Mouse (Mus musculus) cerebellum, postnatal 25 days (tissue): Measurements from ENCODE around the gene Ppp5c.

ENCODE experiments used
- DNase-seq, 2 experiments: peaks; one replicate each; pipeline ENCODE4 v3.0.0; 2021; ENCODE audit warnings: mixed read lengths in 2 of 2

Gene Ppp5c

DNA sequence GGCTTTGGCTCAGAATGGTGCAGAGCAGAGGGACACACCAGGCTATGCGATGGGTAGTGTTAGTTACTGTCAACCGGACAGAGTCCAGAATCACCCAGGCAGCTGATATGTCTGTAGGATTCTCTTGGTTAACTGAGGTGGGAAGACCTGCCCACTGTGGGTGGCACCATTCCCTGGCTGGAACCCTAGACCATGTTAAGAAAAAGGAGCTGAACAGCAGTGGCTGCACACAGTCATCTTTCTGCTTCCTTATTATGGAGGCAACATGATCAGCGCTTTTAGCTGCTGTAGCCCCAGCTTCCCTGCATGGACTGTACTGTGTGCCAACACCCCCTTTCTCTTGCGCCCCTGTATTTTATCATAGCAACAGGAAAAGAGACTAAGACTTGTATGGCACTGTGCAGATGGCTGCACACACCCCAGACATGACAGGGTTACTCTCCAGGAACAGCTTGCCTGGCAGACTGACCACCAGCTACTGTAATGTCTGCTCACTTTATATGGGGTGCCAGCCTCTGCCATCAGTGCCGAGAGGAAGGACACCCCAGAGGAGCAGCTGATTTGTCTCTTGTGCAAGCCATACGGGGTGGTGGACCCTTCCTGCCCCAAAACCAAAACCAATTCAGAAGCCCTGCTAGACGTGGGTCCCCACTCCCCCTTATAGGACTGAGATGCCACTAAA lies 15.7 kb downstream of the Ppp5c start:
- peak; percentile 68 to 78 for DNase-seq

DNA sequence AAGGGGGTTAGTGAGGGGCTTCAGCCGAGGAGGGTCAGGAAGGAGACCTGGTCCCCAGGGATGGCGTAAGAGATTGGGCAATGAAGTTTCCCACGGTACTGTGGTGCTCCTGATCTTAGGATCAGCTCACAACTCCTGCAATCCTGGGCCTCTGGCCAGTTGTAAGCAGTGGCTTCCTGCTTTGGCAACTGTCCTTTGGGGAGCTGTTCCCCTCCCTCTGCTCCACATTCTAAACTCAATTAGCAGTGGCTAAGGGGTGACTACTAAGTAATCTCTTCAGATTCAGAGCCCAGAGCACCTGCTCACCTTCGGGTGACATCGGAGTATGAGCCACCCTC lies 17.7 kb downstream of the Ppp5c start:
- no peak for DNase-seq

DNA sequence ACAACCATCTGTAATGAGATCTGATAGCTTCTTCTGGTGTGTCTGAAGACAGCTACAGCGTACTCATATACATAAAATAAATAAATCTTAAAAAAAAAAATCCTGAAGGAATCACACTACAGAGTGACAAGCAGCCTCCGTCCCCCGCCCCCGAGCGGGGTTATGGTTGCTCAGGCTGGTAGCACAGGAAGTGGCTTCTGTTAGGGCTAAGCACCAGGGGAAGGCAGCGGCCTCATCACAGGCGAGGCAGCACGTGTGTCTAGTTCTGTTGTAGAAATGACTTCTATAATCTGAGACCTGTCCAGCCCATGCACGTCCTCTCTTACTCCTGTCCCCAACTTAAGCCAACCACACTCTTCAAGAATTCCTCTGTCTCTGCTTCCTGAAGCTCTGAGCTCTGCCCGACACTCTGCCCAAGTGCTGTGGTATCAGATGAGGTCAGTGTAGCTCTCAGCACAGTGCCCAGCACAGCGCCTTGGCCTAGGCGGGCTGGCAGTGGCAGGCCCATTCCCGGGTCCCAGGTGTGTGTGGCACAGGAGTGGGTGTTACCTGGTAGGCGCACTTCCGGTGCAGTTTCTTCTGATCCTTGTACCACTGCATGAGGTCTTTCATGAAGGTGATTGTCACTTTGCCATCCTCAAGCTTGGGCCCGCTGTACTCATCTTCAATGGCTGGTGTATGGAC lies 18.3 kb downstream of the Ppp5c start:
- DNase-seq, result no peak

DNA sequence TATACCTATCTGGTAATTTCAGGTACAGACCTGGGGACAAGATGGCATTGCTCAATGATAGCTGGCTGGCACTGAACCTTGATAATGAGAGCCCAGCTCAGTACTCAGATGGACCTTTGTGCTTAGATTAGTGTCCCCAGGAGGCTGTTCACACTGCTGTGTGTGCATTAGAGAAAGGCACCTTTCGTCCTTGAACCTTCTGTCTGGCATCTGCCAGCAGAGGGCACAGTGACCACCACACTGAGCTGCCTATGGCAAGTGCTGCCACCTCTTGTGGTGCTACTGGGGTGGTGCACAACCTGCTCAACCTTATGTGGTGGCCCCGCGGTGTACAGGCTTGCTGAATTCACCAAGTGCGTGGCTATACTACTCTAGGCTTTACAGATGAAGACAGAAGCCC lies 20.4 kb downstream of the Ppp5c start:
- peak; percentile 57 to 71 for DNase-seq

DNA sequence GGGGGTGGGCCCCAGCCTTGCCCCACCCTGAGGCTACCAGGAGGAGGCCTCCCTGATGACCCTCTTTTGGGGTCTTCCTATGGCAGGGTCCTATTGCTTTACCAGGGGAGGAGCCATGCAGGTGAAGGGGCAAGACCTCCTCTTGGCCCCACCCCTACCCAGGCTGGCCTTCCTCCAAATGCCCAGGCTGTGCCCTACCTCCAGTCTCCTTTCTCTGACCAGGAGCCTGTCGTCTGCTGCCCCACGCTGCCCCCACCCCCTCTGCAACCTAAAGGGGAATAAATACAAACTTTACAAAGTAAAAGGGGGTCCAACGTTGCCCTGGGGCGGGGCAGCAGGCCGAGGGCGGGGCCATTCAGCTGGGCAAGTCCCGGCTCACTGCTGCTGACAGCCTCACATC lies 23.0 kb downstream of the Ppp5c start:
- peak in 1 of 2 experiments; percentile 63 for DNase-seq

DNA sequence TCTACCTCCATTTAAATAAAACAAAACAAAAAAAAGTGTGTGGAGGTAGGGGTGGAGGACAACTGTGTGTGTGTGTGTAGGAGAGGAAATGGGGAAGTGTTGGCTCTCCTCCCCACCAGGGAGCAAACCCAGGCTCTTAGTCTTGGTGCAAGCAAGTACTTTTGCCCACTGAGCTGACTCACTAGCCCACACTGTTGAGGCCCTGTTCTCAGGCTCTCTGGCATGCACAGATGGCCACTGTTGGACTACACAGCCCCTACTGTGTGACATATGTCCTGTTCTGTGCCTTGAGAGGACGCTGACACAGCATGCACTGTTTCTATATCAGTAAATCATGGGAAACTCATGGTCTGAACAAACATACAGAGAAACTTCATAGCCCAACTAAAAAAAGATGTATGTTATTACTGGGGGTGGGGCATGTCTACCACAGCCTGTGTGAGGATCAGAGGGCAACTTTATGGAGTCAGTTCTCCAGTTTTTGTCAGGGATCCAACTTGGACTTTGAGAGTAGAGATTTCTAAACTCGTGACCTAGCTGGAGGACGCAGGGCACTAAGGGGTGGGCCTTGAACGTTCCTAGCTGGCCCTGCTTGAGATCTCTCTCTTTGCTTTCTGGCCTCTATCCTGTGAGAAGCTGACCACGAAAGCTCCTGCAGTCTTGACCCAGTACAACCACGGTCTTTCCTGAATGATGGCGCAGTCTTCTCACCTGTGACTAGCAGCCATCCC lies 24.3 kb downstream of the Ppp5c start:
- DNase-seq, result peak; percentile 83 to 86

DNA sequence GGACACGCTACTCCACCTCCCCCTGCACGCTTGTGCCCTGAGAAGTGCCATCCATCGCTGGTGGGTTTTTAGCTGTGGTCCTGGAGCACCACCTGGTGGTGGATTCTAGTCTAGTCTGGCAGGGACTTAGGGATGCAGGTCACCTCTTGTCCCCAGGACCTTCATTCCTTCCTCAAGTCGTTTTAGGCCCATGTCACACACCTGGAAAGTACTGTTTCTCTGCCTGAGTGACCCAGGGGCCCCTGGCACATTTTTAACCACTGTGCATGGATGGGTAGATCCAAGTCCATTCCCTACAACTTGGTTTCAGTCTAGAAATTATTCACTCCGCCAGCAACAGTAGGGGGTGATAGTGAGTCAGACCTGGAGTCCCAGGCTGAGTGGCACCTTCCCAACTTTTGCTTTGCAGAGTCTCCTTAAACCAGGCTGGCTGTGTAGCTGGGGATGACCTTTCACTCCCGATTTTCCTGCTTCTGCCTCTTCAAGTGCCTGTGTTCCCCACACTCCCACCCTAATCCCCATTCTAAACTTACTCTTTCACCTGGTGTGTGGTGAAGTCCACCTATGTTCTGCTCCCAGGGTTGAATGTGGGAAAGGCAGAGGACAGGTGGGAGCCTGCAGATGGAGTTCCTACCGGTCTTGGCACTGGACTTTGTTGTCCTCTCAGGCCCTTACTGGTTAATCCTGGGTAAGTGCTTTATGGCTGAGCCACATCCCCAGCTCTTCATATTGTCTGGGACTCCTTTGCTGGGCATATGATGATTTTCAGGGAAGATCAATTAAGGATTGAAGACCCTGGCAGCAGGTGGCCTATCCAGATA lies 25.1 kb downstream of the Ppp5c start:
- peak; percentile 92 to 94 for DNase-seq

DNA sequence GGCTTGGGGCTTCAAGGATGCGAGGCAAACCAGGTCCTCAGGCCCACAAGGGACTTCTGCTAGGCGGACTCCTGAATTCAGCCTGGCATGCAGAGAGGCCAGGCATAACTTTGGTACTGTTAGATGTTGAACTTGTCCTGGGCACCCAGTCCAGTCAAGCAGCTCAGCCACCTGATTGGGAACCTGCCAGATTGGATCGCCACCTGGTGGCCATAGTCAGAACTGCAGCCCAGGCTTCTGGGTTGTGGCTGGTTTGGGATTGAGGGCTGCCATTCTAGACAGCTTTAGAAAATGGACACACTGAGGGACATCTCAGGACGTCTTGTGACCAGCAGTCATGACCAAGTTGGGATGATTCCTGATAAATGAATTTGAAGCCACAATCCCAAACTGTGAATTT lies 28.1 kb downstream of the Ppp5c start:
- DNase-seq, result peak; percentile 95 to 97

DNA sequence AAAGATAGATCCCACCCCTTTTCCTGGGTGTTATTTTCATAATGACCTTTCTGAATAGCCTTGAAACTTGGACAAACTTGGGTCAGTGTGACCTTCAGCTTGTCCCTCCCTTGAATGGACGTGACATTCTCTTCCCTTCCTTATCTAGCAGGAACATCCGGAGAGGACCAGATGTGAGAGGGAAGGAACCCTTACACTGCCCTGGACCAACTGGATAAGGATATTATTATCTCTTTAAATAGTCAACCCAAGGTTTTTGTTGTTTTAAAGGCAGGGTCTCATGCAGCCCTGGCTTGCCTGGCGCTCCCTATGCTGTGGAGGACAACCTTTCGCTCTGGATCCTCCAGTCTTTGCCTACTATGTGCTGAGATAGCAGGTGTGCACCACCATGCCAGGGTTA lies 28.5 kb downstream of the Ppp5c start:
- no peak for DNase-seq

DNA sequence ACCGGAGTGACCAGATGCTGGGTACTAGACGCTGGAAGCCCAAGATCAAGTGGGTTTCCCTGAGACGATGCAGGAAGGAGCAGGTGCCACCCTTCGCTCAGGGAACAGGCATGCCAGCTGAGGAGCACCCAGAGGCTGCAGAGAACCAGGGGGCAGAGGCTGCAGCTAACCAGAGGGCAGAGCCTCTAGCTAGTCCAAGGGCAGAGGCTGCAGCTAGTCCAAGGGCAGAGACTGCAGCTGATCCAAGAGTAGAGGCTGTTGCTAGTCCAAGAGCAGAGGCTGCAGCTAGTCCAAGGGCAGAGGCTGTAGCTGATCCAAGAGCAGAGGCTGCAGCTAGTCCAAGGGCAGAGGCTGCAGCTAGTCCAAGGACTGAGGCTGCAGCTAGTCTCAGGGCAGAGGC lies 32.4 kb downstream of the Ppp5c start:
- peak in 1 of 2 experiments; percentile 25 for DNase-seq

DNA sequence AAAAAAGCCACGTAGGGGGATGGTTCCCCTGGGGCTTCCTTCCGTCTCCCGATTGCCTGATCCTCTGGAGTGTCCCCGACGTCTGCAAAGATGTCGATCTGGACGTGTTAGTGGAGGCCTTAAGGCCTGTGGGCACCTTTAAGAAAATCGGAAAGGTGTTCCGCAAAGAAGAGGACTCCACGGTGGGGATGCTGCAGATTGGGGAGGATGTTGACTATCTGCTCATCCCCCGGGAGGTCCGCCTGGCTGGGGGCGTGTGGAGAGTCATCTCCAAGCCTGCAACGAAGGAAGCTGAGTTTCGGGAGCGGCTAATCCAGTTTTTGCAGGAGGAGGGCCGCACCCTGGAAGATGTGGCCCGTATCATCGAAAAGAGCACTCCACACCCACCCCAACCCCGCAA lies 33.3 kb downstream of the Ppp5c start:
- no peak for DNase-seq

DNA sequence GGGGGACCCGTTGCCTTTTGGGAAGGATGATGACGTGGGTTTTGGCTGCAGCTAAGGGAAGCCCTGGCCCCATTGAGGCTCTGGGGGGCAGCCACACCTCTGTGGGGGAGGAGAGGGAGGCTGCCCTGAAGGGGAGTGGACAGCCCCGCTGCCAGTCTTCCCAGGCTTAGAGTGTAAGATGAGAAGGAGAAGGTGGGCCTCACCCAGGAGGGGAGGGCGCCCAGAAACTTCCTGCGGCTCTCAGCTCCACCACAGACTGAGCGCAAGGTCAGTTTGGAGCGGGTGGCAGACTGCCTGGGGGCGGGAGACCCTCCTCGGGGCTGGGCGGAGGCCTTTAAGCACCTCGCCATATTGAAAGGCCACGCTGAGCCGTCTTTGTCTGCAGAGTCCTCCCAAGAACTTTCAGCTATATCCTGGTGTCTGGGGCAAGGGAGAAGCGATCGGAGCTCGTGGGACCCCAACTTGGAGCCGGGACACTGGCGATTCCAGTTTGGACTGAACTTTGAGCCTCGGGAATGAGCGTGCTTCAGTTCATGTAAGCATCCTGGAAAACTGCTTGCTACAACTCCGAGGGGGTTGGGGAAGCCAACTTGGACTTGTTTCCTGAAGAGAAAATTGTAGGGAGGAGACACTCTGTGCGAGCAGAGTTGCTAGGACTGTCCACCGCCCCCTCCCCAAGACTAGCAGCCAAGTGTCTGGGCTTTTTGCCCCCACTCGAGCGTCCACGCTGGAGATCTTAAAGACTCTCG lies 33.9 kb downstream of the Ppp5c start:
- no peak for DNase-seq

DNA sequence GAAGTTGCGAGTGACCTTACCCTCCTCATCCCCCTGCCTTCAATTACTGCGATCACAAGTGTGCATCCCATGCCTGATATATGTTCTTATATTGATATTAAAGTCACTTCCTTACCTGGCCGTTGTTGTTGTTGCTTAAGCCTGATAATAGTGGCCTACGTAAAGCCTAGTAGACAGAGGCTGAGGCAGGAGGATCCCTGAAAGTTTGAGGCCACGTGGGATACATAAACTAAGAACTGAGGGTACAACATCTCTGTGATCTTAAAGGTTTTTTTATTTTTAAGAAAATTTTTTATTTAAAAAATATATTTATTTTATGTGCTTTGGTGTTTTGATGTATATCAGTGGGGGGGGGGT lies 35.3 kb downstream of the Ppp5c start, which contains the start of gene Ccdc8:
Ccdc8 (plus strand) TSS at position 258 of the 357 bp plus-strand sequence.
- no peak for DNase-seq

DNA sequence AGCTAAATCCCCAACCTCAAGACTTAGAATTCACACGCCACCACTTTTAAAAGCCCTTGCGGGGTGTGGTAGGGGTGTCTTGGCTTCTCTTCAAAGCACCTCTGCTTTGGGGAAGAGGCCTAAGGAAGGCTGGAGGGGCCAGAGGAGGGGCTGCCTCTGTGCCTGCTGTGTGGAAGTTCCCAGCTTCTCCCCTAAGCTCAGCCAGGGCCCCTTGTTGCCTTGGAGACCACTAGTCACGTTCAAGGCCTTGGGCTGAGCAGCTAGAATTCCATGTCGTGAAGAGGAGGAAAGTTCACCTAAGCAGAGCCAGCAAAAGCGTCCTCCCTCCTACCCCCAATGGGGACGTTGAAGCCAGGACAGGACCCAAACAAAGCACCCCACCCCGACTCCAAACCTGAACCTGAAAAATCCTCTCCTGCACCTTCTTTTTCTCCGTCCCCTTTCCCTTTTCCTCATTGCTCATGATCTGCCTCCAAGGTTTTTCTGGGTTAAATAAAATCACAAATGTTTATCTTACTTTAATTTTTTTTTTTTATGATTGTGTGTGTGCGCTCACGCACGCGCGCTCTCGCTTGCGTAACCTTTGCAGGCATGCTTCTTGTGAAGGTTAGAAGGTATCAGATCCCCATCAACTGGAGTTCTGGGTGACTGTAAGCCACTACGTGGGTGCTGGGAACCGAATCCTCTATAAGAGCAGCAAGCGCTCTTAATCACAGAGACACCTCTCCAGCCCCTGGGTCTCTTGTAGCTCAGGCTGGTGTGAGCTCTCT lies 35.9 kb downstream of the Ppp5c start:
- no peak for DNase-seq

DNA sequence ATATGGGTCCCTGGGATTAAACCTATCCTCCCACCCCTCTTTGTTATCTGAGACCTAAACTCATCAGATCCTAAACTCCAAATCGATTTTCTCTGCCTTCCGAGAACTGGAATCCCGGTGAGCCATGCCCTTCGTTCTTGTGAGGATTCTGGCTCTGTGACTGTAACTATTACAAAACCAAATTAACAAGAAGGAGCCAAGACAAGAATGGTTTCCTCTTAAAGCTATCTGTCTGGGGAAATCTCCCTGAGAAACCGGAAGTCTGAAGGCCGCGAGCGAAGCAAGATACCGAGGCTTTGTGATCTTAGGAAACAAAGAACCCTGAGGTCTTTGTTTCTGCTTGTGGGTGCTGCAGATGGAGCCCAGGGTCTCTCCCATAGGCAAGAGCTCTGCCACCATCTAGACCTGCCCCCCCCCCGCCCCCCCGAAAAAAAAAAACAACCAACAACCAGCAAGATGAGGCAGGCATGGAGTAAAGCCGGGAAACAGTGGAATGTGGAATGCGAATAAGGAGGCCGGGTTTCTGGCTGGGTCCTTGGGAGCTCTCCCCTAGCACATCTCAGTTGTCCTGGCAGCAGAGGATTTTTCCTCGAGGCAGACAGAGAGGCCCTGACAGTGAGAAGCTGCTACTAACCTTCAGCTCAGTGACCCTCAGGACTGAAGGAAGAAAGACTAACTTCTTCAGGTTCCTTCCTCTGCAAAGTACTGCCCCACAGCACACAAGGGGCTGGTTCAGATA lies 37.5 kb downstream of the Ppp5c start:
- no peak for DNase-seq

DNA sequence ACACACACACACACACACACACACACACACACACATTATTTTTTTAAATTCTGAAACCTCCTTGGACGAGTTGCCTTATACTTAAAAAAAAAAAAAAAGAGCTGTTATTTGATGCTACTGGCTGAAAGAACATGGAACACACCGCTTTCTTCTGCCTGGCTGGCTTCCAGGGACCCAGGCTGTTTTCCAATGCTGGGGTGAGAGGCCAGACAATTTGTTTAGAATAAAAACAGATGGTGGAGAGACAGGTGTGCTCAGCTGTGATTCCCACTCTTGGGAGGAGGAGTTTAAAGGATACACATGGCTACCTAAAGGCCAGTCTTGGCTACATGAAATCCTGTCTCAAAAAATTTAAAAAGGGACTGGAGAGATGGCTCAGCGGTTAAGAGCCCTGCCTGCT lies 39.3 kb downstream of the Ppp5c start:
- DNase-seq, result no peak

DNA sequence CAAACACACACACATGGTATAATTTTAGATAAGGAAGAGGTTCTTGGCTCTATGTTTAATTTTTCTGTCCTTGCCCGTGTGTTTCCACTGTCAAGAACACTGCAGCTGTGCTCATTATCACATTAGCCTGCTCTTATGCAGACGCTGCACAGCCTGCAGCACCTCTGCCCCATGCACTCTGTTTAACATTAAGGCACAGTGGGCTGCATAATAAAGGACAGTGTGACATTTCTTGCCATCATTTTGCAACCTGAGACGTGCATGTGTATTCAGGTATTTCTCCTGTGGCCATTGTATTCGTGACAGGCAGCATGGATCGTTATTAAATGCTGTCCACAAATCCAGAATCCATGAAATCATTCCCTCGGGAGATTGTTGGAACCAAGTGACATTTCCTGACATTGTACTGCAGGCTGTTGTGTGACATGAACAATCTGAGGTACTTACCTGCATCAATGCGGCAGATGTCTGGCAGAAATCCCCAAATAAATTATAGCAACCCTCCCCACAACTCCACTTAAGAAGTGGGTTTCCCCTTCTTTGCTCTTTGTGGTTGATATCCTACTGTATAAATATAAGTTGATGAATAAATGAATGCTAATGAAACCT lies 40.1 kb downstream of the Ppp5c start:
- no peak for DNase-seq

DNA sequence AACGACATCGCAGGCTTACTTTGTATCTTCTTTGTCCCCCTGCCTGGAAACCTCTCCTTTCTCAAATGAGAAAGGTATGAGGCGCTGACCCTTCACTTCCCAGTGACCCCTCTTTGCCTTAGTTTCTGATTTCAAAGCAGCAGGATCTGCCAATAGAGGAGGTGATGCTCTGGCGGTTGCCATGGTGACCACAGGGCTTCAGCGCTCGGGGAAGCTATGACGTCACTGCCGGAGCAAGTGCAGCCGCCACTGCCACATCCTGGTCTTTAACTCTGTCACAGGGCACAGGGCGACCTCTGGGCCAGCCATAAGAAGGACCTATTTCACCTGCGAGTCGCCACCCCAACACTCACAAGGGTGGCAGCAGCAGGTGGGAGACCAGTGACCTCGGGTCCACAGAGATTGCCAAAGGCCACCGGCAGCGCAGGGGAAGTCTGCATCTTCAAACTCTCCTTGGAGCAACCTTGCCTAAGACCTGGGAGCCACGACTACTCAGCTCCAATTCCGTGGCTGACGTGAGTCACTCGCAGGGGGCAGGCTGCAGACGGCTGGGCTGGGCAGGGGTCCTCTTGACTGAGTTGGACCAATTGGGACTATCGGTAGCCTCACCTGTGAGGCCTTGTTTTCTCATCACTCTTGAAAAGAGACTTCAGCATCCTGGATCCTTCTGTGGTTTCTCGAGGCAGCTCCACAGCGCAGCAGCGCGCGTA lies 44.7 kb downstream of the Ppp5c start, which contains the start of gene Gm42372:
Gm42372 (plus strand) TSS at position 228 of the 710 bp plus-strand sequence.
- peak; percentile 83 to 91 for DNase-seq

DNA sequence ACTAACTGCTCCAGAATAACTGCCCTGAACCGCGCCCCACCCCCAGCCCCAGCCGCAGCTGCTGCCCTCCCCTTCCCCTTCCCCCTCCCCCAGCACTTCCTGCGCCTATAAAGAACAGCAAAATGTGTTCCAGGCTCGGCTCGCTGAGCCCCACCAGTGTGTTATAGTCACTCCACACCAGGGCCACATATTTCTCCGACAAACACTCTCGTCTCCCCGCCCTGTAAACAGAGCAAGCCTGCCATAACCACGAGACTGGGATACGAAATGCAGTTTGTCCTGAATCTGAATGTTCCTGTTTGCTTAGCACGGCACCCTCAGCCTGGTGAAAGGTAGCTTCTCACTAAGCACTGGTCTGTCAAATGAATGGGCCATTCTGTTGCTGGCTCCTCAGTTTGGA lies 47.4 kb downstream of the Ppp5c start:
- DNase-seq, result peak; percentile 39 to 49

DNA sequence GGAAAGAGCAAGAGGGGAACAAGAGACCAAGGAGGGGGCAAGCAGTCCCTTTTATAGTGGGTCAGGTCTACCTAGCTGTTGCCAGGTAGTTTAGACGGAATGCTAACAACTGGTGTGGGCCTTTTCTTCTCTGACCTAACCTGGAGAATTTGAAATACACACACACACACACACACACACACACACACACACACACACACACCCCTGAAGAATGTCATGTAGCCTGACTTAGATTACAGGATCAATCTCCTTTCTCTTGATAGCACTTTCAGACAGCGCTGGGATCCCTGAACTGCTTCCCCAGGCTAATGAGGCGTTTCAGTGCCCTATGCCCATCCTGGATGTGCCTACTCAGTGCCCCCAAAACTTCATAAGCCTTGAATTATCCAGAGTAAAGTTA lies 49.1 kb downstream of the Ppp5c start:
- no peak for DNase-seq
